Mouse (Mus musculus) heart, adult 2 months (tissue): ENCODE data around the gene Soga1.

ENCODE experiments used
- CTCF ChIP-seq: fragments of 200-600 bp; IDR thresholded peaks from 2 replicates; pipeline ENCODE4 v1.8.1; 2022; ENCODE audit warnings: antibody characterized with exemption, mild to moderate bottlenecking, moderate library complexity
- POLR2A ChIP-seq: fragments of 200-500 bp; IDR thresholded peaks from 2 replicates; pipeline ENCODE4 v1.6.1; 2011; ENCODE audit warnings: mild to moderate bottlenecking, low read depth, low read length, control low read depth; ENCODE audit not compliant: insufficient read depth

DNA sequence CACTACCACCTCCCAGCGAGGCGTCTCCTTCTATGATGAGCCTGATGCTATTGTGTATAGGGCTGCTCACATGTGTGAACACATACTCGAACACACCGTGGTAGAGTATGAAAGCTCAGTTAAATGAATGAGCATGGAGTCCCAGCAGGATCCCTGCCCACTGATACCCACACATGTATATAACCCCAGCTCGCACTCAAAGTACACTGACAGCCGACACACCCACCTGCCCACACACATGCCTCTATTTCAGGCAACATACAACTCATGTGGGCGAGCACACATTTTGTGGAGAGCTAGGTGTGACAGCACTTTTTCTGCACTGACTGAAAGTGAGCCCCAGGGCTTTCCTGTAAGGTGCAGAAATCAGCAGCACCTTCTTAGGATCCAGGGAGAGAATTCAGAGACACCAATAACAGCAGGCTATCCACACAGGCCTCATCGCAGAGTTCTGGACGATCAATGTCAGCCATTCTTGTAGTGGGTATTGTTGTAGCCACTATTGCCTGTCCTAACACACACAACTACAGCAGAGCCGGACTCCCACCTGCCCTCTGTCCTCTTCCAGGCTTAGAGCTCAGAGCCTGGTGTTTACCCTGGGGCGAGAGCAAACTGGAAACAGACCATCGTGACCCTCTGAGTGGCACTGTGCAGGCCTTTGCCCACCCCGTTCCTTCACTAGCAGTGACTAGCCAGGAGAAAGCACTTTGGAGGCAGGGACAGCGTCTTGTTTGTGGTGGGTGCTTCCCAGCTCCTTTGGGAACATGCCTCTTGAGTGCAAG is 8.7 kb upstream of the Soga1 start:
- TF ChIP-seq POLR2A (no peak), CTCF (no peak)
